Mouse (Mus musculus) erythroblast, embryonic 14.5 days (primary cell): ENCODE data around the gene Aco1. TPM values are rescaled to one million over a fixed set of nuclear protein-coding genes. Genes with fewer than 3 reads are reported as not detected.
"Not testable (repeated sequence)": the region's sequence is repeated elsewhere in the genome, so short reads cannot be mapped to it uniquely, and the experiment has no call there.

Source experiments
- H3K27me3 ChIP-seq: 2 replicates; pipeline ENCODE4 v1.6.1; 2012; ENCODE audit warnings: inconsistent platforms; ENCODE audit not compliant: control insufficient read depth
- H3K36me3 ChIP-seq: 2 replicates; pipeline ENCODE4 v1.6.1; 2012; ENCODE audit warnings: mild to moderate bottlenecking, inconsistent platforms; ENCODE audit not compliant: control insufficient read depth
- H3K4me1 ChIP-seq: 2 replicates; pipeline ENCODE4 v1.6.1; 2012; ENCODE audit warnings: inconsistent platforms; ENCODE audit not compliant: control insufficient read depth
- H3K4me3 ChIP-seq: replicated peaks from 2 replicates; pipeline ENCODE3; 2012; ENCODE audit warnings: moderate library complexity, mild to moderate bottlenecking, inconsistent platforms
- H3K9me3 ChIP-seq: 2 replicates; pipeline ENCODE4 v1.6.1; 2012; ENCODE audit warnings: low read length, inconsistent platforms, mixed read lengths; ENCODE audit not compliant: control insufficient read depth
- GATA1 ChIP-seq: IDR thresholded peaks from 2 replicates; pipeline ENCODE4 v1.6.1; 2012; ENCODE audit warnings: low read length, inconsistent platforms, mixed read lengths
- TAL1 ChIP-seq: IDR thresholded peaks from 3 replicates; pipeline ENCODE4 v1.6.1; 2012; ENCODE audit warnings: low read length, inconsistent platforms, mixed read lengths
- polyA plus RNA-seq: library from polyadenylated mRNA; stranded (reverse); fragments of >175 nt; gene quantifications from 2 replicates; pipeline ENCODE4 v1.2.3, GENCODE M21; 2012

Gene Aco1
- polyA plus RNA-seq = 0.08 and 0.10 TPM in 2 replicates

- H3K4me3 ChIP-seq = peak within 1 kb of the TSS; percentile 85
- no peaks in the 10 kb centered on the region for H3K27me3 ChIP-seq
- TF ChIP-seq TAL1 = no peak
- TF ChIP-seq GATA1 = no peak
- no peaks in the 10 kb centered on the region for H3K9me3 ChIP-seq
- H3K4me1 ChIP-seq = peaks cover 47% of the 10 kb centered on the region
- no peaks in the 10 kb centered on the region; the same call in 1 of the 2 replicates for H3K36me3 ChIP-seq
Observed at GRCm38 (mm10) chr4:40142743-40143532, at the start of gene Aco1. Aco1 (plus strand) TSS chr4:40143081.

GRCm38 (mm10) chr4:40094974-40095373, 47.9 kb upstream of the Aco1 start:
- no peaks in the 10 kb centered on the region for H3K4me1 ChIP-seq
- H3K4me3 ChIP-seq = no peak overlapping the region
- no peaks in the 10 kb centered on the region for H3K27me3 ChIP-seq
- H3K36me3 ChIP-seq = no peaks in the 10 kb centered on the region
- no peaks in the 10 kb centered on the region for H3K9me3 ChIP-seq
- TF ChIP-seq GATA1 = no peak
- no peak for TF ChIP-seq TAL1

- no peak overlapping the region for H3K4me3 ChIP-seq
- no peaks in the 10 kb centered on the region for H3K36me3 ChIP-seq
- no peaks in the 10 kb centered on the region for H3K4me1 ChIP-seq
- H3K9me3 ChIP-seq = no peaks in the 10 kb centered on the region
- TF ChIP-seq TAL1 (no peak), GATA1 (no peak)
- H3K27me3 ChIP-seq = no peaks in the 10 kb centered on the region
Observed at GRCm38 (mm10) chr4:40102996-40103395, 39.9 kb upstream of the Aco1 start.

- H3K9me3 ChIP-seq = no peaks in the 10 kb centered on the region
- no peaks in the 10 kb centered on the region for H3K36me3 ChIP-seq
- H3K4me1 ChIP-seq = no peaks in the 10 kb centered on the region
- no peak overlapping the region for H3K4me3 ChIP-seq
- TF ChIP-seq TAL1 (no peak), GATA1 (no peak)
- H3K27me3 ChIP-seq = no peaks in the 10 kb centered on the region
Observed at GRCm38 (mm10) chr4:40106004-40106536, 36.8 kb upstream of the Aco1 start.

GRCm38 (mm10) chr4:40108030-40108429, 34.9 kb upstream of the Aco1 start:
- H3K4me3 ChIP-seq = no peak overlapping the region
- no peaks in the 10 kb centered on the region for H3K36me3 ChIP-seq
- H3K27me3 ChIP-seq = no peaks in the 10 kb centered on the region
- TF ChIP-seq GATA1 (no peak), TAL1 (no peak)
- no peaks in the 10 kb centered on the region for H3K9me3 ChIP-seq
- no peaks in the 10 kb centered on the region for H3K4me1 ChIP-seq

GRCm38 (mm10) chr4:40113173-40113572, 29.7 kb upstream of the Aco1 start:
- Histone ChIP-seq H3K4me1 (no peaks in the 10 kb centered on the region), H3K9me3 (no peaks in the 10 kb centered on the region), H3K27me3 (no peaks in the 10 kb centered on the region), H3K36me3 (no peaks in the 10 kb centered on the region), H3K4me3 (no peak overlapping the region)
- no peak for TF ChIP-seq TAL1
- TF ChIP-seq GATA1 = no peak

GRCm38 (mm10) chr4:40121221-40121620, 21.7 kb upstream of the Aco1 start:
- Histone ChIP-seq H3K4me3 (no peak overlapping the region), H3K27me3 (no peaks in the 10 kb centered on the region), H3K9me3 (peaks cover 2% of the 10 kb centered on the region; the same call in 1 of the 2 replicates), H3K4me1 (no peaks in the 10 kb centered on the region), H3K36me3 (no peaks in the 10 kb centered on the region)
- TF ChIP-seq TAL1 (no peak), GATA1 (no peak)

GRCm38 (mm10) chr4:40122291-40122690, 20.6 kb upstream of the Aco1 start:
- not testable (repeated sequence) for H3K36me3 ChIP-seq, H3K27me3 ChIP-seq, H3K9me3 ChIP-seq, H3K4me3 ChIP-seq, H3K4me1 ChIP-seq

- peaks cover 9% of the 10 kb centered on the region for H3K4me1 ChIP-seq
- H3K9me3 ChIP-seq = no peaks in the 10 kb centered on the region
- H3K27me3 ChIP-seq = no peaks in the 10 kb centered on the region
- no peaks in the 10 kb centered on the region for H3K36me3 ChIP-seq
- no peak overlapping the region for H3K4me3 ChIP-seq
- TF ChIP-seq TAL1 (no peak), GATA1 (no peak)
Observed at GRCm38 (mm10) chr4:40134468-40135102, 8.3 kb upstream of the Aco1 start.

- no peak for TF ChIP-seq GATA1
- TF ChIP-seq TAL1 = no peak
- Histone ChIP-seq H3K27me3 (no peaks in the 10 kb centered on the region), H3K9me3 (no peaks in the 10 kb centered on the region), H3K4me1 (peaks cover 19% of the 10 kb centered on the region), H3K36me3 (no peaks in the 10 kb centered on the region), H3K4me3 (no peak overlapping the region)
Observed at GRCm38 (mm10) chr4:40136519-40136918, 6.4 kb upstream of the Aco1 start.
